Mouse (Mus musculus) gastrocnemius, postnatal 10 days (tissue): ENCODE results near the gene Gm8369. TPM values are rescaled to one million over a fixed set of nuclear protein-coding genes. Genes with fewer than 3 reads are reported as not detected.
"Not testable (repeated sequence)": the region's sequence is repeated elsewhere in the genome, so short reads cannot be mapped to it uniquely, and the experiment has no call there.

Experiments used
- DNase-seq: peaks from one replicate; pipeline ENCODE4 v3.0.0; 2021; ENCODE audit warnings: mixed read lengths
- total RNA-seq, 2 experiments: library from RNA; stranded (reverse); gene quantifications; 2 replicates each; pipeline ENCODE4 v1.2.3; 2021

Gene Gm8369
- total RNA-seq, 2 experiments from 2014 or later: 0.19 TPM; not detected in 1

DNA sequence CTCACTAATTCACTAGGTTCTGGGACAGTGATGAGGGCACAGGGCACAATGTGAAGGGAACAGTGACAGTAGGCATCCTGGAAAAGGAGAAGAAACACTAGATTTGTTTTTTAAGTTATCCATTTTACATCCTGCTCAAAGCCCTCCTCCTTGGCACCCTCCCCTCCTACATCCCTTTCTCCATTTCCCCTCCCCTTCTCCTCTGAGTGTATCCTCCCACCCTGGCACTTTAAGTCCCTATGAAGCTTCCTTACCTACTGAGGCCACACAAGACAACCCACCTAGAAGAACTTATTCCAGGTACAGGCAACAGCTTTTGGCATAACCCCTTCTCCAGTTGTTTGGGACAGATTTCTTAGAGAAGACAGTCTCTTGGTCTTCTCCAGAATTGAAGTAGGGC is 30.5 kb downstream of the Gm8369 start, which contains the start of gene Ms4a6b:
Ms4a6b (plus strand) TSS at position 267 of the 400 bp plus-strand sequence.
- no peak for DNase-seq

DNA sequence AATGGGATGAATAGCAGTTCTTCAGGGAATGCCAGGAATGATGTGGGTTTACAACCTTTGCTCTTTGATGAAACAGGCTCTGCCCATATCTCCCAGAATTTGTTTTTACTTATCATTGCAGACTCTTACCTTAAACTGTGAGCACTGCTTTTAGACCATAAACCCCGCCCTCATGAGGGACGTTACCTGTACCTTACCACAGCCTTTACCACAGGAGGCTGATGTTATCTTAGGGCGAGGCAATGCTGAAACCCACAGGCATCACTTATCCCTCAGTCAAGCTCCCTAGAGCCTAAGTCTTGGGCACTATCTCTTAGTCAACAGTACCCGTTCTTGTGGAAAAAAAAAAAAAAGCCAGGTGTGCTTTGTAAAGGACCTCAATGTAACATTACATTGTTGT is 31.1 kb downstream of the Gm8369 start:
- no peak for DNase-seq

DNA sequence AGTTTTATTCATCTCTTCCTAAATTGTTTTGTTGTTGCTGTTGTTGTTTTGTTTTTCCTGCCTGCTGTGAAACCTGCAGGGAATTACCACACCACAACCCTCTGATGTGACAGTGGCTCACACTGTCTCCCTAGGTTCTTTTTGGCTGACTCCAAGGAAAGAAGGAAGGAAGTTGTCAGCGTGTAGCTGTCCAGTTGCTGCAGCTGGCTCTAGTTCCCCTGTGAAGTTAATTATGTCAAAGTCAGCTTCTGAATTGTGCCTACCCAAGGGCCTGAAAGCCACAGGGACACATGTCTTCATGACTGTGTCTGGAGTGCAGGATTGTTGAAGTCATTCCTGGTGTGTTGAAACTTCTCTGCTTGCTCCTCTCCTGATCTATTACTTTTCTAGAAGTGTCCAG is 31.6 kb downstream of the Gm8369 start:
- DNase-seq: not testable (repeated sequence)

DNA sequence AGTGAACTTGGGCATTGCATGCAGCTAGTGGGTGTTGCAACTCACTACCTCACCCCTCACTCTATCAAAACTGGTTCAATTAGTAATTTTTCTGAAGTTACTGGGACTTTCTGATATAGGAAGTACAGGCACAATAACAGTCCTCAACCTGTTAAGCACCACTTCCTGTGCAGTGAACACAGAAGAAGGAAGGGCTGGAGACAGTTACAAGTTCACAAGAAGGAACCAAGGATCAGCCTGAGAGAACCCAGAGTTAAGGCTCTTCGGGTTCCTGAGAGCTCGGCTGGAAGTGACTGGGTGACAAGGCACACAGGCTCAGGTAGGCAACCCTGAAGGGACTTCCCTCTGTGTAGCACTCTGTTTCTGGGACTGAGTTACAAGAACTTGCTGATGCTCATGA is 32.6 kb downstream of the Gm8369 start:
- not testable (repeated sequence) for DNase-seq

DNA sequence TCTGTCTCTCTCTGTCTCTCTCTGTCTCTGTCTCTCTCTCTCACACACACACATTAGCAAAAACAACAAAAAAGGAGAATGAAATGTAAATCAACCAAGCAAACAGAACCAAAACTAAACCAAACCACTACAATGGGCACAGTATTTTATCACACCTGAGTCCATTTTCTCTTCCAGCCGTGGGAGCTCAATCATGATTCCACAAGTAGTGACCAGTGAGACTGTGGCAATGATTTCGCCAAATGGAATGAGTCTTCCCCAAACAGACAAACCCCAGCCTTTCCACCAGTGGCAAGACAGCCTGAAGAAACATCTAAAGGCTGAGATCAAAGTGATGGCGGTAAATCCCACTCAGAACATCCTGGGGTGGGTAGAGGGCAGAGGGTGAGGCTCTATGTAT is 34.4 kb downstream of the Gm8369 start:
- DNase-seq: no peak

DNA sequence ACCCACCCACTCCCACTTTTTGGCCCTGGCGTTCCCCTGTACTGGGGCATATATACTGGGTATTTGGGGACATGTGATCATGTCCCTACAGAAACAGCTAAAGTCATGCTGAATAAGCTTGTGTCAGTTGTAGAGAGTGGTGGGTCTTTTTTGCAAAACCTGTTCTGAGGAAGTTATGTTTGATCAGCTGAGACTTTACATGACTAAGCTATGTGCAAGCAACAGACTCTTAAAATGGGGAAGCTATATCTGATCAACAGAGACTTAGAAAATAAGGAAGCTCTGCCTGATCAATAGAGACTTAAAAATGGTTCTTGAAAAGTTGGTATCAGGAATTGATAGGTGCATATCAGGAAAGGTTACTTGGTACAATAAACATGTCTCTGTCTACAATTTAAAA is 47.7 kb downstream of the Gm8369 start:
- no peak for DNase-seq

DNA sequence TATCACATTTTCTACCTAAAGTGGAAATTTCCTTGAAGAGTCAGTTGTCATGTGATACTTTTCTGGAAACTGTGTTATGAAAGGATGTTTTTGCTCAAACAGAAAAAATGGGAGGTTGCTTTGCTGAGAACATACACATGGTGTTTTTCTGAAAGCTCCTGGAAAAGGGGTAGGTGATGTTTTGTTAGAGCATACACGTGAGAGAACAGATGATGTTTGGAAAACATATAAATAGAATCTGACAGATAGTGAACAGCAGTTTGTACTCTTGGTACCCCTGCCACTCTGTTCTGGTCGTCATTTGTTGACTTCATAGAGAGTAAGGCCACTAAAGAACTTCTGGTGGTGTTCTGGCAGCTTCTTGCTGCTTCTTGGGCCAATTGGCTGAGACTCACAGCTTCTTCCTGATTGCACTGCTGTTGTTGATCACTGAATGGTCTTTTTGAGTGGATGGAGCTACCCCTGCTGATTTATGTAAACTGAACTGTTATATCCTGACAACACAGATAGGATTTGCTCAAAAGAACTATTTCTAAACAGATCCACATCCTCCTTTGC is 48.2 kb downstream of the Gm8369 start:
- DNase-seq: no peak

DNA sequence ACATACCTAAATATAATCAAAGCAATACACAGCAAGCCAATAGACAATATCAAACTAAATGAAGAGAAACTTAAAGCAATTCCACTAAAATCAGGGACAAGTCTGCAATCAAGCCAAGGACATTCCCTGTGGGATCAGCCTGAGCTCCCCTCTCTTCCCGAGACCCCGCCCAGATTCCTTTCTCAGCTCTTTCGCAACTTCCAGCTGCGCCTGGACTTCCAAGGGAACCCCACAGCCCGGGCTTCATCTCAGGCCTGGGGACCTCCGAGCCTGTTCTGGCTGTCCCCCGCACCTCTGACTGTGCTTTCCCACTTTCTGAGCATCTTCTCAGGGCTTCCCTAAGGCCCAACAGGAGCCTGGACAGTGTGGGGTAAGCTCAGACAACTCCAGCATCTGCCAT is 50.9 kb downstream of the Gm8369 start, which contains the start of gene Ms4a4d:
Ms4a4d (plus strand) TSS at position 209 of the 400 bp plus-strand sequence.
- peak; percentile 24 for DNase-seq

DNA sequence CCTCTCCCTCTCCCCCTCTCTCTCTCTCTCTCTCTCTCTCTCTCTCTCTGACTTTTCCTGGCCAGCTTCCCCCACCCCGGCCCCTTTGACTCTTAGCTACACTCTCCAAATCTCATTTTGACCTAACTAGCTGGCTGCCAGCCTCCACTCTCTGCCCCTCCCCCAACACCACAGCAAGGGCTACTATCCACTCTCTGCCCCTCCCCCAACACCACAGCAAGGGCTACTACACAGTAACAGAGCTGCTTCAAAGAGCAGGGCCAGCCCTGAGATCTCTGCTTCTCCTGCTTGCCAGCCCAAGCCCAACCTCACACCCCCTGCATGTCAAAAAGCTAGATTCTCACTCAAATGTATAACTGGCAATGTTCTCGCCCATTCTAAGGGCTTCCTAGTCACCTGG is 51.6 kb downstream of the Gm8369 start:
- peak; percentile 16 for DNase-seq

DNA sequence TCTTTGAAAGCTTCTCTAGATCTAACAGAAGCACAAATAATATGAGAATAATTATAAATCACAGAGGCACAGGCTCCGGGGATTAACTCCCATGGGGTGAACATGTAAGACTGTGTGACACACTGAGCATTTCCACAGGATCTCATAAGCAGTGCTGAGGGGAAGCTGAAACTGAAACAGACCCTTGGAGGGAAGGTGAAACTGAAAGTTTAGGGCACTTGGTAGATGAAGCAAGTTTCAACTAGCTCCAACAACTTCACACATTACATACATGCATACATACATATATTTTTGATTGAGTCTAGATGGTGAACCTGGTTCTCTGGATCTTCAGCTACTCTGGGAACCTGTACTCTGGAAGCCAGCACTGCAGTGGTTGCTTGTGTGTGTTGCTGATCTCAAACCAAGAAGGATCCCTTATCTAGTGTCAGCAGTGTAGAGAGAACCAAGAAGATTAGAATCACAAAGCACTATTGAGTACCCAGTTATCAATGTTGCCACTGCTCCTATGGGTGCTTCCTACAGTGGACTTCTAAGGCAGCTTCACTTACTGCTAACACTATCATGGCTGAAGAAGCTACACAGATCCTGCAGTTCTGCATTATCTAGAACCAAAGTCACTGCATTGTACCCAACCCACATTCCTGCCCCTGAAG is 54.6 kb downstream of the Gm8369 start:
- DNase-seq: not testable (repeated sequence)

DNA sequence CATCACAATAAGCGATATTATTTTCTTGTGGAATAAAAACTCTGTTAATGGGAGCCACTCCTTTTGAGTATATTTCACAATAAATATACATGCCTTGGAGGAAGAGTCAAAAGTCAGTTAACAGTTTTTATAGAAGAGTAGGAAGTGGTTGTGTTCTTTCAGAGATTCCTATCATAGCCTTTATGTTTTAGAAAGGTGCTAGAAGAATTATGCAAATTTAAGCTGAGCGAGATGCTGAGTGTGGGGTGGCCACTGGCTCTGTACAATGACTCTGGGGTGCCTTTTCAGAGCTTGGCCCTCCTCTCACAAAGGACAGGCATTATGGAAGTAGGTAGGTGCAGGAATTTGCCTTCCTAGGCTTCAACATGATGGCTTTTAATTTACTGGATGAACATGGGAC is 58.6 kb downstream of the Gm8369 start:
- DNase-seq: not testable (repeated sequence)

DNA sequence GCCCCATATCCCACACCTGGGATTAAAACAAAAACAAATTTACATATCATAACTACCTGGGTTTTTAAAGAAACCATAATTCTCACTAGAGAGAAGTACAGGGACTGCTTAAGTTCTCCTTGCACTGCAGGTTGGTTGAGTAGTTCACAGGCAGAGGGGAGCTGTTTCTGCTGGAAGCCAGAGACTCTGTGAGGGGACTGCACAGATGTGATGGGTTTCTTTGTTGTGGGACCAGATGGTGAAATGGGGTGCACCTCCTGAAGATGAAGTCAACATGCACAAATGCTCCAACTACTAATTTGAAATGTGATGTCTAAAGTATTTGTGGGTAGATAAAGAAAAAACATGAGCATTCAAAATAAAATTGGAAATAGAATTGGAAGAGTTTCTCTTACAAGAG is 62.2 kb downstream of the Gm8369 start:
- no peak for DNase-seq

DNA sequence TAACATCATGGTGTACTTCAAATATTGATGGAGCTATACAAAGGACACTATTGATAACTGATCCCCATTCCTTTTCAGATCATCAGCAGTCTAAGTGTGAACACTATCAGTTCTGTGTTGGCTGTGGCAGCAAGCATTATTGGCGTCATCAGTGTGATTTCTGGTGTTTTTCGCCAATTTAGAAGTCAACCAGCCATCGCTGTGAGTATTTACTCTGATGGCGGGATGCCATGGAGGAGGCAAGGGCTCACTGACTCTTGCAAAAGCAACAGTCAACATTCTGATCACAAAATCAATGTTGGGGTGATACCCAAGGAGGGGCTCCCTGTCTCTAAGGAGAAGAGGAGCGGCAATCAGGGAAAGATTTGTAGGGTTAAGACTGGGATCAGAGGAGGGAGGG is 69.0 kb downstream of the Gm8369 start:
- no peak for DNase-seq

DNA sequence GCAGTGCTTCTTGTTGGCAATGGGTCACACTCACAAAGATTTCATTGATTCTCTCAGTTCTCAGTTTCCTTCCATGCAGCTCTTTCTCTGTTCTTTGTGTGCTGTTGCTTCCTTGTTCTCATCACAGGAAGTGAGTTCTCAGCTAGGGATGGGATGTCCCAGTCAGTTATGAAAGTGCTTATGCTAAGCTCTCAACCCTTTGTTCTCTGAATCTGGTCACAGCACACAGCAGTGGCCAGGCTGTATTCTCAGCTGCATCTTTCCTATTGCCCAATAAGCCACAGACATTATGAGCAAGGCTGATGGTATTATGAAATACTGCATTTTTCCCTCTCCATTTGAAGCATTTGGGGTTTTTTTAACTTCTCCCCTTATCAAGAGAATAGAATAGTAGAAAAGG is 73.8 kb downstream of the Gm8369 start:
- DNase-seq: not testable (repeated sequence)

Other genes with a start within 250 kb of the Gm8369 start
- gene Ms4a1, start 219.7 kb upstream of the Gm8369 start, total RNA-seq: under 1 TPM; 0.12 to 0.56 TPM
- gene Ms4a5, start 202.1 kb upstream of the Gm8369 start, total RNA-seq: not detected
- gene Ms4a14, start 171.5 kb upstream of the Gm8369 start, total RNA-seq: under 1 TPM; 0.12 to 0.25 TPM
- 1 to 10 TPM; 1.3 to 1.8 TPM for gene Ms4a7, start 149.8 kb upstream of the Gm8369 start, total RNA-seq
- 1 to 10 TPM; 4.0 to 6.0 TPM for gene Ms4a4a, start 110.4 kb upstream of the Gm8369 start, total RNA-seq
- gene Ms4a4c, start 81.2 kb upstream of the Gm8369 start, total RNA-seq: not detected
- not detected for gene Ms4a4b, start 42.4 kb upstream of the Gm8369 start, total RNA-seq
- gene Ms4a6c, start 16.6 kb upstream of the Gm8369 start, total RNA-seq: 1 to 10 TPM; 4.2 to 5.0 TPM
- gene Ms4a6b, start 30.6 kb downstream of the Gm8369 start, total RNA-seq: 1 to 10 TPM; 1.8 to 4.2 TPM
- 1 to 10 TPM; 2.7 to 2.8 TPM for gene Ms4a4d, start 50.9 kb downstream of the Gm8369 start, total RNA-seq
- 1 to 10 TPM; 2.2 to 2.7 TPM for gene Ms4a6d, start 118.9 kb downstream of the Gm8369 start, total RNA-seq
- under 1 TPM; 0.12 to 0.29 TPM for gene Ms4a2, start 137.8 kb downstream of the Gm8369 start, total RNA-seq
- under 1 TPM in 1 of 2 experiments, not detected in 1; 0.27 TPM for gene Ms4a3, start 154.9 kb downstream of the Gm8369 start, total RNA-seq
- gene Oosp2, start 174.6 kb downstream of the Gm8369 start, total RNA-seq: not detected
- not detected for gene Oosp1, start 205.2 kb downstream of the Gm8369 start, total RNA-seq
- not detected for gene Oosp3, start 211.1 kb downstream of the Gm8369 start, total RNA-seq